Mouse (Mus musculus) ovary, adult 18-20 months (tissue): Measurements from ENCODE around the gene Cdkal1.

Experiments
- DNase-seq: peaks from one replicate; pipeline ENCODE4 v3.0.0; 2022; ENCODE audit warnings: low spot score, mixed read lengths

The Cdkal1 gene

DNA sequence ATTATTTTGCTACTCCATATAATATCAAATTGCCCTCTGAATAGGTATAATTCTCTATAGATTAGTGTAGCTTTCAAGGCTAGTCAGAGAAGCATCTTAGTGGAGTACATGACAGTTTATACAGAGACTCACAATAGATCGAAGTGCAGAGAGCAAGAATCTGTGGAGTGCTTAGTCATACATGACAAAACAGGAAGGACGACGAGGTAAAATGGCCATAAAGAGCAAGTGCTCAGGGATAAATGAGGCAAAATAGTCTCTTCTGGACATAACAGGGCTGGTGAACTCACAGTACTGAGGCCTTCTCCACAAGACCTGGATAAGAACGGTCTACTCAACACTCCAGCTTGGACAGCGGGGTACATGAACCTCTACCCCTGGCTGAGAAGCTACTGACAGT is 155.6 kb downstream of the Cdkal1 start:
- DNase-seq, result no peak

DNA sequence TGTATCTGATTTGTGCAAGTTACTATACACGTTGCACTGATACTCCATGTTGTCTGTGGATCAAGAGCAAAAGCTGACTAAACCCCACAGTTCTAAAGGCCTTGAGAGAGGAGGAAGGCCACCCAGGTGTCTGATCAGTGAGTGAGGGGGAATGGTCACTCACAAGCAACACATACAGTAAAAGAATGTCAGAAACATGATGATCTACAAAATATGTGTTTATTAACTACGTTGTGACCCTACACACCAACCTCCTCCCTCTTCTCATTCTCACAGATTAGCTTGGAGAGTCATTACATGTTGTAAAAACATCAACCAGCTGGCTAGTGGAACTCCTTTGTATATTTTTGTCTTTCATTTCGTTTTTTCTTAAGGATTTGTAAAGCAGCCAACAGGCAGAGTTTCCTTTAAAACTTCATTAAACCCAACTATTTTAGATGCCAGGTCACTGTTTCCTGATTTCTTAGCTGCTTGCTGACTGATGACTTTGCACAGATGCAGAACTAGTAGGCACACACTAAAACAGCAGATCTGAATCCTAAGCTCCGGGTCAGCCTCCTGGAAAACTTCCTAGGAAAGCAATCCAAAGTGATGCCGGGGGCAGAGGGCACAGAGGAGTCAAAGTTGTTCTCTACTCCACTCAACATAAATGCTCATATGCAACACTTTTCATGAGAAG is 157.0 kb downstream of the Cdkal1 start:
- DNase-seq, result no peak

DNA sequence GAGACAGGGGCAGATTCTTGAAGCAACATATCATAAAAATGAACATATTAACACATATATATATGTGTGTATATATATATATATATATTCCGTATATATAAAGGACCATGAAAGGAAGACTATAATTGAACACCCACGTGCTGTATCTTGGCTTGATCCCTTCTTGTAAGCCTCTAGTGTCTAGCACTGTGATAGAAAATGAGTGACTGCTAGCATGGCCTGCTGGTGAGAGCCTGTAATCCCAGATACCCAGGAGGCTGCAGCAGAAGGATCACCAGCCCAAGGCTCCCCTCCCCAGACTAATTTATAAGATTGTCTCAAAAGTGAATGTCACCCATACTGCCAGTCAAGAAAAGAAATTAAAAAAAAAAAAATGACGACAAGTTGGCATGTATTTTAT is 158.2 kb downstream of the Cdkal1 start:
- DNase-seq, result no peak

DNA sequence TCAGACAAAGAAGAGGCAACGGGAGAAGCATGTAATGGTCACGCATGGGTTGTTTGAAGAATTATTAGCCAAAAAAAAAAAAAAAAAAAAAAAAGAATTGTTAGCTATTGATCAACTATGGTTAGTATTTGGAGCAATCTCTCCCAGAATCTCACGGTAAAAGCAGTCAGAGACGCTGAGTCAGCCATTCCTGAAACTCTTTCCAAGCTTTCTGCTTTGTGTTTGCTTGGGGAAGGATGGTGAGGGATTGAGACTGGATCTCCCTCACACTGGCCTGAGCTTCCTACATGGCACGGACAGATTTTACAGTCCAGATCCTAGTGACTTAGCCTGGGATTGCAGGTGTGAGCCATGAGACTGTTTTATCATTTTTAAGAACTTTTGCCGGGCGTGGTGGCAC is 164.7 kb downstream of the Cdkal1 start:
- DNase-seq, result no peak

DNA sequence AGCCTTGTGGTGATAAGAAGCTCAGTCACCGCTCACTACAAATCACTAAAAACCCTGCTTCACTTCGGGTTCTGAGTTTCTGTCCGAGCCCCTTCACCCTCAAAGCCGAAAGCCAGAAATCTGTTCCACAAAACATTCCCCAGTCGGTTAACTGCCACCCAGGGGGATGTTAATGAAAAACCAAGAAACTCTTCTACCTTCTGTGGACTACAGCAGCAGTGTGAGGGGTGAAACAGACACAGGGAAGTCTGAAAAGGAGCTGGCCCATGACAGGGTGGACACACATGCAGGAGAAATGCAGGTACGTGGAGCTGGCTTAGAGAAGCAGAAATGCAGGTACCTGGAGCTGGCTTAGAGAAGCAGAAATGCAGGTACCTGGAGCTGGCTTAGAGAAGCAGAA is 166.6 kb downstream of the Cdkal1 start:
- DNase-seq, result no peak

DNA sequence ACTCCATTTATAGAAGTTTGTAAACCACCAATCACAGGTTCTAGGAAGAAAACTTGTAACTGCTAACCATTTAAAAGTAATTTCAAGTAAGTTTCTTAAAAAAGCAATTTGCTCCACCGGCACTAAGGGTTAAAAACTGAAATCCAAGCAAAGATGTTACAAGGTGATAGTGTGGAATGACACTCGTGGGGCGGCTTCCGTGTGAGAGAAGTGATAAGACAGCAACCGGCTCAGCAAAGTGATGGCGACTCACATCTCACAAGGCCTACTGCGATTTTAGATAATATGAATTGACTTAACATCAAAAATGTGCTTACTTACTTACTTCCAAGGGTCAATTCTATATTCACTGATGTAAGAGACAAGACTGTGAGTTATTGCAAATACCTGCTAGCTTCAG is 167.6 kb downstream of the Cdkal1 start:
- DNase-seq, result no peak

DNA sequence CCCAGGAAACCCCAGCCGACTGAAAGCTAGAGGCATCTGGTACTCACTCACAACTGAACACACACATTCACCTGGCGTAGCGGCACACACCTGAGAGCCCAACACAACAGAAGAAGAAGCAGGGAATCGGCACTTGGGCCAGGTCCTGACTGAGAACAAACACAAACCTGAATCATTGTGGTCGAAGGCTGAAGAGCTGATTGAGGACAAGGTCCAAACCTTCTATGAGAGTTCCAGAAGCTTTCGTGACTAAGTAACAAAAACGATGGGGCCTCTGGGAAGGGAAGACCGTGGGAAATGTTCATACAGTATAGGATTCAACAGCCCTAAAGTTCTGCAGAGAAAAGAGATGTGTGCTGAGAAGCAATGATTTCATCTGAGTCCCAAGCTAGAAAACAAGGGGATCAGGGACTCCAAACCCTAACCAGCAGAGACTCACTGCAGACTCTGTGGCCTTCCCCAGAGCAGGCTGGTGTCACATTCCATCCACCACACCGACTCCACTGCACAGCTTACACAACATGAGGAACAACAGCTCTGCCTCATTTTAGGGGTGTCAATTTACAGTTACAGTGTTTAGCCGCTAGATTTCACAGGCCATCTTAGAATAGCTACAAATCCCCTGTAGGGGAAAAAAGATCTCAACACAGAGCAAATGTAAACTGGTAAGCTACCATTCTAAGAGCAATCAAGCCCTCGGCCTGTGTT is 175.8 kb downstream of the Cdkal1 start:
- DNase-seq, result no peak

DNA sequence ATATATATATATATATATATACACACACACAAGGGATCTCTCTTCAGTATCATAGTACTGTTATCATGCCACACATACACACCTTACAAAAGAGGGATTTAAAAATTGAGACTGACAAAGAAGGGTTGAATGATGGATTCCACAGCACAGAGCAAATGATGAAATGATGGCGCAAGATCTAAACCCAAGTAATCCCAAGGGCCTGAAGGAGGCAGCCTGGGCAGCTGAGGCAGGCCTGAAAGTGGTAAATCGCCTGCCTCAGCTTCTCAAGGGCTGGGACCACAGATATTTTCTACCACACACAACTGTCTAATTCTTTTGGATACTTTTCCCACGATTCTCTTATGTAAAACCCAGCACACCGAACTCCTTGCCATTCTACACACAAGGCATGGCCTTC is 177.9 kb downstream of the Cdkal1 start:
- DNase-seq, result no peak

DNA sequence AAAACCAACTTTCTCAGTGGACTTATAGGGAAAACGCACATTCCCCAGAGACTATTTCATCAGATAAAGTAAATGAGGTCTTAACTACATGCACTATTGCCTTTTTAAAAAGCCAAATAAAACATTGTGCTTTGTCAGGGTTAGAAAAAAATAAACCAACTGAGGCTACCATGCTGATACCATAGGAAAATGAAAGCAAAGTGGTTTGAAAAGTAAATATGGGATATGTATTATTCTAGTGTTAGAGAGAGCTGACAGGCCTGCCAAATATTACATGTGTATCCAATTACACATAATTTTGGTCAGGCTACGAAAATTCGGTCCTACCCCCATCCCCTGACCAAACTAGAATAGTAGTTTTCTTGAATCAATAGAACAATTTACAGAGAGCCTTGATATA is 184.8 kb downstream of the Cdkal1 start:
- no peak for DNase-seq

DNA sequence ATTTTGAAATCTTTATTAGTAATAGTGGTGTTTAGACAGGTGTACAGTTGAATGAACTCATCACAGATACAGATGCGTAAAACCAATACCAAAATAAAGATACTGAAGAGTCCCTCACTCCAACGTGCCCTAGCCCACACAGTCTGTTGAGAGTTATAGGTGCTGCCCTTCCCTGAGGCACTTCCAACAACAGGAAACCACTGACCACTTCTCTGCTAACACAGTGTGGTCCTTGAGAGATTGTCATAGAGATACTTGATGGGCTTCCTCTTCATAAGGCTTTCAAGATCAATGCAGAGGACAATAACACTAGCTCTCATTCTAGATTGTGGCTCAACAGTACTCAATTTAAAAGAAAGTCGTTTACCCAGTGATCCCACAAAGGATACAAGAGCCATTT is 191.6 kb downstream of the Cdkal1 start:
- no peak for DNase-seq

DNA sequence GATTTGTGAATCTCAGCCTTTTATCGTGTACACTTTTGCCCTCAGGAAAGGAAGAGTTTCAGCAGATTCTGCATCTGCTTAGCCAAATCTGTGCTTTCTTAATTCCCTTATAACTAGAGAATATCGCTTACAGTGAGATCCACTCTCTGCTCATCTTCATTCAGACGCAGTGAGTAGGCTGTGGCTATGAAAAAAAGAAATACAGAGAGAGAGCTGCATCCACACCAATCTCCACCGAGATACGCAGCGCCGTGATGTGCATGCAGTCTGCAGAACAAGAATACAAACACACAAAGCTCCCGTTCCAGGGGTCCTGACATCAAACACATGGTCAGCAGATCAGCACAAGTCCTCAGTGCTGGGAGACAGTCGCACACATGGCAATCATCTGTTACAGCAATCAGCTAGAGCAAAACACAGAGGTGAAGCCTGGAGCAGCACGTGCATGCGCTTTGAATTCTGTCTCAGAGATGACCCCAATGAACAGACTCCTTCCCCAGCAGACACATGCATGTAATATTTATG is 199.6 kb downstream of the Cdkal1 start:
- DNase-seq, result no peak

DNA sequence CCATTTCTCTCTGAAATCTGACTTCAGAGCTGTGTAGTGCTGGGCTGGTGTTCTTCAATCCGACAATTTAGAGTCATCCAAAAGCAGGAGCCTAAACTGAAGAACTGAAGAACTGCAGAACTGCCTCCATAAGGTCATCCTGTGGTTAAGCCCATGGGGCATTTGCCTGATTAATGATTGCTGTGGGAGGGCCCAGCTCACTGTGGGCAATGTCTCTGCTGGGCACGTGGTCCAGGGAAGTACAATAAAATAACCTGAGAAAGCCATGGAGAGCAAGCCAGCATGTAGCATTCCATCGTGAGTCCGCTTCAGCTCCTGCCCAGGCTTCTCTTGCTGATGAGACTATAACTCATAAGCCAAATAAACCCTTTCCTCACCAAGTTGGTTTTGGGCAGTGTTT is 202.1 kb downstream of the Cdkal1 start:
- DNase-seq, result no peak

DNA sequence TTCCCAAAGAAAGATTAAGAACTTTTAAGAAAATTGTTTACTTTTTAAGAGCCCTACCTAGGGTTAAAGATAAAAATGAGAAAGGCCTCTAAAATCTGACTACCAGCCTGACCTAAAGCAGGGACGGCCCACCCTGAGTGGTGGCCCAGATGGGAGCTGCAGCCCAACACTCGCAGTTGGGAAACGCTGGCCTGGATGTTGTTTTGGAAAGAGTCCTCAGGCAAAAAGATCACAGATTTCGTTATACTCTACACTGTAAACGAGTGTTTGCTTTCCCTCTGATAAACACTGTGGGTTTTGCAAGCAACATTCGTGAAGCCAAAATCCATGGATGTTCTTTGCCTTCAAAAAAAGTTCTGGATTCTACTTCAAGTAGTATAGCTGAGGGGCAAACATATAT is 202.7 kb downstream of the Cdkal1 start:
- DNase-seq, result no peak

DNA sequence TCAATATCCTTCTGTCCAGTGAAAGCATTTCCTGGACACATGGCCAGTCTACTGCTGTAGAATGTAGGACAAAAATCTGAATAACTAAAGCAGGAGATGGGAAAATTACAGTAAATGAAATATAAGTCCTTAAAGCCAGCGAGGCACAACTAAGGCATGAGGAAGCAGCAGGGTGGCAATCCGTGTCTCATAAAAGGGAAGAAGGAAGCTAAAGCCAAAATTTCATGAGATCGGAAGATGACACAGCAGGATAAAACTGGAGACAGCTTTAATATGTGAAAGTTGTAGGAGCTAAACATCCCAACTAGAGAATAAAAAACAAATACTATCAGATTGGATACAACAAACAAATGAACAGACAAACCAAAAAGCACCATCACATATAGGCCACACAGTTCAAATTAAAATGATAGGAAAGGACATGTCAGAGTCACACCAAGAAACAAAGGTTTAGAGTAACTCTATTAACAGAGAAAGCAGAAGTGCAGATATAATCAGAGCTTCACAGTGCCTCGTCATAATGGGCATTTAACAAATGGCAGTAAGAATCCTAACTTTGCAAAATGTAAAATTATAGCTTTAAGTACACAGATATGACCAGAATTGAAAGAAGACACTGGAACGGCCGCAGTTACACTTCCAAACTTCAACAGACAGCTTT is 204.8 kb downstream of the Cdkal1 start:
- no peak for DNase-seq

DNA sequence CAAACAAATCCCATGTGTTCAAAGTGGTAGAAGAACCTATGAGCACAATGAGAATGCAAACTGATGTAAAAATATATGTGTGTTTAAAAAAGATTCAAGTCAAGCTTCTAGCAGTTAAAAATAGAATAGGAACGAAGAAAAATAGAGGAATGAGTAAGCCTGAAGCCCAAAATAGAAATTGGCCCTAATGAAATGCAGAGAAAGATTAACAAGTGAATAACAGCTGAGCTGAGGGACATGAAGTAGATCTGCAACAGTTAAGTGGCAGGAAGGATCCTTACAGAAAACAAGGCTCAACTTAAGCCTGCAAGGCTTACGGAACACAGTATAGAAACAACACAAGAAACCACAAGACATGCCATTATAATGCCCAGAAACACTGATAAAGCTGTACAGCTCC is 205.9 kb downstream of the Cdkal1 start:
- DNase-seq, result no peak

DNA sequence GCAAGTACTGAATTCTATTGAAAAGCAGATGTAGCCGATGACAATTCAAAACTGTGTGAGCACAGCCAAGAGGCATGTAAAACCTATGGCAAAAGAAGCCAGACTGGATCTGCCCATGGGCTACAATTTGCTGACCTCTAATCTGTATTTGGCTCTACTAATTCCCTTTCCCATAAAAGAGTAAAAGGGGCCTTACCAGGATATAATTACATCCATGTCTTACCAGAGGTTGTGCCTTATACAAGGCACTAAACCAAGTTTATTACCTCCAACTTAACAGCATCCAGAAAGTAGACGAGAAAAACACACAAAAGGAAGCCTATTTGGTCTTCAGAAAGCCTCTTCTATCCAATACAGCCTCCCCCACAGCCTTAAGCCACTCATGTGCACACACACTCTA is 213.2 kb downstream of the Cdkal1 start:
- DNase-seq, result no peak

DNA sequence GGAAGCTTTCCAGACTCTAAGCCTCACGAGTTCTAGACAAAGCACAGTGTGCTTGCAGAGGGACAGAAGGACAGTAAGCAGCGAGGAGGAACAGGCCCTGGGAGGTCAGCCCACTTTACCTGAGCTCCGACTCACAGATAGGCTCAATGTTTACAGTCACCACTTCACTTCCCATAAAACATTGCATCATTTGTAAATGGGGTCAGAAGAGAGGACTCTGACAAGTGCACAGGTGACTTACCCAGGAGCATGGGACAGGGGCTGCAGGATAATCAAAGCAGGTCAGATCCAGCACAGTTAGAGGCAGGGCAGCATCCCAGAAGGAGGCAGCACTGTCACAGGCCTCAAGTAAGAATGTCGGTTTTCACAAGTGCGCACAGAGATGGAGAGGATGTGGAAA is 214.3 kb downstream of the Cdkal1 start:
- DNase-seq, result no peak

DNA sequence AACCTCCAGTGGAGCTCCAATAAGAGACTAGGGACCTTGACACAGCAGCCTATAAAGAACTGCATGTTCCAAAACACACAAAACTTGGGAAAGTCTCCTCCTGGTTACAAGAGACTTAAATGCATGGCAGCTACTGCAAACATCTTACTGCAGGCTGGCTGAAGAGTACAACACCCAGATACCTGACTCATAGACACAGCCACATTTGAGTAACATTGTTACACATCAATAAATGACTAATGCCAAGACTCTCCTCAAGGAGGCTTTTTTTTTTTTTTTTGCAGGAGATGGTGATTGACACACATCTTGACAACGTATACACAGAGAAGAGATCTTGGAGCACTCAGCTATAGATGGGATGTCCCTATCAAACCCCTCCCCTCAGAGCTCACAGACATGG is 215.3 kb downstream of the Cdkal1 start:
- no peak for DNase-seq

DNA sequence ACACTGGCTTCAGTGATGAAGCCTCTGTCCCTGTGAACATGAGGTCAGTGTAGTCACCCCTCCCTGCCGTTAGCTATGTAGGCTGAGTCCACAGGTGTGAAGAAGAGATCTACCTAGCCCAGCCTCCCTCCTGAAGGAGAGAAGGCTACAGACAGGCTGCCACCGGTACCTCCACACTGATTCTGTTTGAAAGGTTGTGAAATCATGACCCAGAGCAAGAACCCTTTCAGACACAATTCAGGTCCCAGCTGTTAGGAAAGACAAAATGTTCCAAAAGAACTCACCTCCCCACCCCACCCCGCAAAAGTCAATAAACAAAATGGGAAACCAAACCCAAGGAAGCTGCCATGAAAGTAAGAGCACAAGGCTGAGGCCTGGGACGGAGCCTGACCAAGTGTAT is 217.2 kb downstream of the Cdkal1 start:
- no peak for DNase-seq

DNA sequence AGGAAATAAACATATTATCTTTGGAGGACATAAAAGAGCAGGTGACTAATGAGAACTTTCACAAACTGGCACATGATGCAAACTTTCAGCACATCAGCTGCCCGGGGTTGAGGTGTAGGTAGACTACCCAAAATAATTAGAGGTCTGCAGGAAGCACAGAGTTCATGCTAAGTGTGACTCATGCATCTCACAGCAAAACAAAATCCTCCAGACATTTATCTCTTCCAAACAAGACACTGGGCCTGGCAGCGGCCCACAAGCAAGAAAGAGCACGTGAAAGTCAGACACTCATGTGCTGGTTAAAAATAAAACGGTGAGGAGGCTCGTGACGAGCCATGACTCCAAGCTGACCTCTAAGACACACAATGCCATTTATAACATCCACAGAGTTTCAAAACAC is 217.7 kb downstream of the Cdkal1 start:
- peak; percentile 78 for DNase-seq

DNA sequence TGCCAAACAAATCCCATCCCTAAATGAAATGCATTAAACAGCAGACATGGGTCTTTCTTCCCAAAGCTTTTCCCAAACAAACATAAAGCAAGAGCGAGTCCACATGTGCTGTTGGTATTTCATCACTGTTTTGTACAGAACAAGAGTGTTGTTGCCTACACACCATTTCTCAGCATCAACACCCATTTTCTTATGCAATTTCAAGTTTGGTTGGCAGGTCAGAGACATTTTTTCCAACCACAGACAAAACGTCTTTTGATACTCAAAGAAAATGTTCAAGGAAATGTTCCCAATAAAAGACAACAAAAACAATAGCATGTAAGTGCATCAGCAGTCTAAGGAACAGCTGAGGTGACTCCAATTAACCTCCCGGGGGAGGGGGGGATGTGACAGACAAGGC is 219.9 kb downstream of the Cdkal1 start:
- DNase-seq, result no peak

DNA sequence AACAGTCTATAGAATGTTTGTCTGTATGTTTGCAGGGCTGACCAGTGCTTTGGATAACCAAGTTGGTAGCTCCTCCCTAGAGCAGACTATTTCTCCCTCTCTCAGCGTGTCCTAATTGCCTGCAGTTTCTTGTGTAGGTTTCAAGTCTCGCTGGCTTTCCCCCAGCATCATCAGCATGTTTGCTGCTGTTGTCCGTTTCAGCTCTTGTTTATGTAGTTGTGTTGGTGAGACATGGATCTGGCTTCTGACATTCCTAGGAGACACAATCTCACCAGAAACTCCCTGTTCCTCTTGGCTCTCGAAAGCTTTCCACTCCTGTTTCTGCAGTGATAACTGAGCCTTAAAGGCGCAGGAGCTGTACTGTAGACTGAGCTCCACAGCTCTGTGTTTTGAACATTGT is 224.1 kb downstream of the Cdkal1 start:
- peak; percentile 55 for DNase-seq

DNA sequence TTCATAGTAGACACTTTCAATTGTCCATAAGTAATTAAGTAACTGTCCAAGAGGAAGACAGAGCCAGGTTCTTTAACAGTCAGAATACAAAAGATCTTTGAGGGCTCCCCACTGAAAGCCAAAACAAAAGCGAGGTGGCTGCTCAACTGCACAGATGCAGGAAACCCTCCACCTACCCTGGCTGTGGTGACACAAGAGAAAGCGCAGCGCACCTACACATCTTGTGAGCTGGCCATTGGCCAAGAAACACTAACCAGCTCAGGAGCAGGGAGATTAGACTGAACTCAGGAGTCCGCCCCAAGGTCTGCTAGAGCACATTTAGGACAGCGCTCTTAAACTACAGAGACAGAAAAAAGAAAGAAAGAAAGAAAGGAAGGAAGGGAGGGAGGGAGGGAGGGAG is 226.9 kb downstream of the Cdkal1 start:
- DNase-seq, result peak; percentile 60
